Mouse (Mus musculus): ENCODE data around the gene Loxl4.

The Loxl4 gene

DNA sequence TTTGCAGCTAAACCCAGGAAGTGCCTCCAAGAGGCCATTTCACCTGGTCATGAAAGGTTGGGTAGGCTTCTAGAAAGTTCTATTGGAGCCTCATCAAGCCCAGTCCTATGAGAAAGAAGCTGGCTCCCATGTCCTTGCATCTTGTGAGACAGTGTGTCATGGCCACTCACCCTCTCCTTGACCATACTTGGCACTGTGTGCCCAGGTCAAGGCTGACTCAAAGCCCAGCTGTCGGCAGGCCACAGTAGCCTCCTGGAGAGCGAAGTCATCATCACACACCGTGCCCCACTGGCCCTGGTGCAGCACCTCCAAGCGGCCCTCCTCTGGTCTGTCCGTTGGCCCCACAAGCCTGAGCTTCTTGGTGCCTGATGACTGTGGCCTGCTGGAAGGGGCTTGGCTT is 4.5 kb downstream of the Loxl4 start:
- no peak for DNase-seq (ENCODE audit: low spot score in 2 of 2)

DNA sequence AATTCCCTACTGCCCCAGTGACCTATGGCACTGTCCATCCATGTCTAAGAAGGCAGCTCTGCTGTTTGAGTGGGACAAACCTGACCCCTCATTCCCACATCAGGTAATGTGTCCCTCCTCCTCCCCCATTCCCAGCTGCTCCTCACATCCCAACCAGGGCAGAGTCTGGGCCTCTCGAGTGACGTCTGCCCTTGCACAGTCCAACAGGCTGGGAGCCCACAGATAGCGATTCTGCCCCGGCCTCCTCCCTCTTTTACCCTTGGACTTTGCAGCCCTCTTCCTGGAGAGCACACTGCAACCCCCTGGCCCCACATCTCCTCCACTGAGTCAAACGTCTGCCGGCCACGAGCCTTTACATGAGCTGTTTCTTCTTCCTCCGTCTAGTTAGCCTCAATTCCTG is 10.0 kb downstream of the Loxl4 start:
- DNase-seq (ENCODE audit: low spot score in 2 of 2) = no peak

DNA sequence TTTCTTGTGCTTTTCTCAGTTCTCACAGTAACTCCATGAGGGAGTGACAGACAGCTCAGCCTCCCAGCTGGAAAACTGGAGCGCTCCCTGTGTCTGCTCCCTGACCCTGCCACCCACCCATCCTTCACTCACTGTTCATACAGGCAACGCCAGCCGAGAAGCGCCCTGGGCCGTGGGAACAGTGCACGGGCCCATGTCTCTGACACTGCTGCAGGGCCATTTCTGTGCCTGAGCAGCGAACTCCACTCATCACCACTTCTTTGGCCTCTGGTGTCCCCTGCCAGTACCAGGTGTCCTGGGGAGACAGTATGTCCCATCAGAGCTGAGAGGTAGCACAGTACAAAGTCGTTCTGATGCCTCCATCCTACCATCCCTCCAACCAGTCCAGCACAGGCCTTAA is 10.6 kb downstream of the Loxl4 start:
- DNase-seq (ENCODE audit: low spot score in 2 of 2) = no peak

DNA sequence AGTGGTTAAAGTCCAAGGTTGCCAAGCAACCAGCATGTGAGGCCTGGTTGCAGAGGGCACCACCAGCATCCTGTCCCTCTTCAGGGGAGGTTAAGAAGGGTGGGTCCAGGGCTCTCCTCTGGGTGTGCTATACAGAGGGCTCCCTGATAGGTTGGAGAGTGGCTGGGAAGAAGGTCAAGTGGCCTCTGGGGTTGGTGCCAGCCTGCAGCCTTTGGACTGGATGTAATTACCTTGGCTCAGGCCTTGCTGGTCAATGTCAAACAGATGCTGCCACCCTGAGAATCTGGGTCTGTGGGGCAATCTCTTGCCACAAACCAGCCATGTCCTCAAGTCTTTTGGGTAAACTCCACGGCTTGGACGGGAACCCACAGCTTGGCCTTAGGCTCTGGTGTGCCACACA is 11.2 kb downstream of the Loxl4 start:
- no peak for DNase-seq (ENCODE audit: low spot score in 2 of 2)

DNA sequence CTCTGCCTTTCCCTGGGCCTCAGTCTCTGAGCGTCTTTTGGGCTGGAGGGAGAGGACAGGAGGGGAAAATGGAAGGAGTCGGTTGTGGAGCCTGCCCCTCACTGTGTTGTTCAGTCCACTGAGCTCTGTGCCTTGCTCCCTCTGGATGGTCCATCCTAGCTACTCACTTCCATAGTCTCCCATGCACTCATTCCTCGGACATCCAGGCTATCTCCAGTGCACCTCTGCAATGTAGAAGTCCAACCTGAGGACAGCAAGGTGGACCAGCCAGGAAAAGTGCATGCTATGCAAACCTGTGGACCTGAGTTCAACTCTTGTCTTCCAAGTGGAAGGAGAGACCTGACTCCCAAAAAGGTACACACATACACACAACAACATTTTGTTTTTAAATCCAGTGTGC is 12.0 kb downstream of the Loxl4 start:
- no peak for DNase-seq (ENCODE audit: low spot score in 2 of 2)

DNA sequence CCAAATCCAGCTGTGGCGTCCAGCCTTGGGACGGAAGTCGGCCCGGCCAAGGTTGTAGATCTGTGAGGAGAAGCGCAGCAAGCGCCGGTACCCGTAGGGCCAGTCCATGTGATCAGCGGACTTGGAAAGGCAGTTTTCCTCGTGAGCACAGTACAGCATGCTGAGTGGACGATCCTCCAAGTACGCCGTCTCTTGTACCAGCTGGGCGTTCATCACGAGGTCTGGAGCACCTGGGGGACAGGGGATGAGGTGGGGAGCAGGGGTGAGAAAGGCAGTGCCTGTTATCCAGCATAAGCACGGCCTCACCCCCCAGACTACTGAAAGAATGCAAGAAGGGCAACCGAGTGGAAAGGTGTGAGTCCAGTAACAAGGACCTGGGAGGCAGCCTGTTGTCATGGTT is 12.7 kb downstream of the Loxl4 start:
- no peak for DNase-seq (ENCODE audit: low spot score in 2 of 2)

DNA sequence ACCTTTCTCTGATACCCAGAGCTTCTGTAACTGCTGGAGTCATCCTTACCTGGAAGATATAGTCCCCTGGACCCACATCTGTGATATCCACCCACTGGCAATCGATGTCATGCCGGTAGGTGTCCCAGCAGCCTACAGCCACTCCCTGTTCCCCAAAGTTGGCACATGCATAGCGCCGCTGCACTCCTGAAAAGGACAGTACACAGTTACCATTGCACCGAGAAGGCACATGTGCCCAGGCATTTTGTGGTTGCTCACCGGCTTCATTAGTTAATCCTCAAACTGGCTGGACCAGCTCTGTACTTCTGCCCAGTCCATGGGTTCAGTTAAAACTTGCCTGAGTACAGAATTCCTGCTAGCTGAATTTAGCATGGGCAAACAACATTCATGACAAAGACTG is 14.7 kb downstream of the Loxl4 start:
- DNase-seq (ENCODE audit: low spot score in 2 of 2) = no peak

DNA sequence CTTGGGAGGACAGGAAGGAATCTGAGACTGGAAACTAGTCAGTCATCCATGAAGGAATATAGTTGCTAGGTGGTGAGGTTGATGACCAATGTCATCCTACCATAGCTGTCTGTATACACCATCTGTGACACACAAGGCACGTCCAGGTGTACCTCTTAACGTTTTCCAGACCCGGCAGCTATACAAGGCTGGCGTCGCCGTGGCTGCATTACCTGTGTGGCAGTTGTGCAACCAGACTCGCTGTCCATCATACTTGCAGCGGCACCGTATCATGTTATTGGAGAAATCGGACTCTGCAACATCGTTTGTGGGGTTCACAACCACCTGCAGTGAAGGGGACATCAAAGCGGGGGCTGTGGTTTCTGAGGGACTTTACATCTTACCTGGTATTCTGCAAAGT is 15.3 kb downstream of the Loxl4 start:
- DNase-seq (ENCODE audit: low spot score in 2 of 2) = no peak

DNA sequence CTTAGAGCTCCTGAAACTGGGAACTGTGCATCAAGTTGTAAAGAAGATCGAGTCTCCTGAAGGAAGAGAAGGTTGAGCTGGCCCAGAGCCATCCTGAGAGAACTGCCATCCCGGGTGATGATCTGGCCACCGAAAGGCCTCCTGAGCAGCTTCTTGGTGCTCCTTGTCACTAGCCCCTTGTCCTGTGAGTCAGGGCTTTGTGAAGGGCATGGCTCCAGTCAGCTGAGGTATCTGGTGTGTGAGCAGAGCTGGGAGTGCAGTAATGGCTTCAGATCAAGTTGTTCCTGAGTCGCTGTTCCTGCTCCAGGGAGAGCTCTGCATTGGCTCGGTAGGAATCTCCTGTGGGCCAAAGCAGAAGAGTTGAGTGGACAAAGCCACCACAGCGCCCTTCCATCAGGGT is 17.5 kb downstream of the Loxl4 start:
- no peak for DNase-seq (ENCODE audit: low spot score in 2 of 2)

DNA sequence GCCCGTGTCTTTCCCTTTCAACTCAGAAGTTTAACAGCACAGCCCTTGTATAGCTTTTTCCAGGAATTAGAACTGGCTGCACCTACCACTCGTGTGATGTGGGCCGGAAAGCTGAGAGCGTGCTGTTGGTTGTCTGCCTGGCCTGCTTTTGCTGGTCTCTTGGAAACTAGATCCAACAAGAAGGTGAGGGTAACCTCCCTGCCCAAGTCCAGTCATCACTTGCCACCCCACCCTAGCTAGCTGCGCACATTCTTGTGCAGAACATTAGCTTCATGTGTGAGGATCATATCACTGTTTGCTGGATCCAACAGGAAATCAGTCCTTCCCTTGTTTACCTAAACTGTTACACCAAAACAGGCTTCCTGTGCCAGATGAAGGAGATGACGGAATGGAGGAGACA is 19.2 kb downstream of the Loxl4 start:
- no peak for DNase-seq (ENCODE audit: low spot score in 2 of 2)

DNA sequence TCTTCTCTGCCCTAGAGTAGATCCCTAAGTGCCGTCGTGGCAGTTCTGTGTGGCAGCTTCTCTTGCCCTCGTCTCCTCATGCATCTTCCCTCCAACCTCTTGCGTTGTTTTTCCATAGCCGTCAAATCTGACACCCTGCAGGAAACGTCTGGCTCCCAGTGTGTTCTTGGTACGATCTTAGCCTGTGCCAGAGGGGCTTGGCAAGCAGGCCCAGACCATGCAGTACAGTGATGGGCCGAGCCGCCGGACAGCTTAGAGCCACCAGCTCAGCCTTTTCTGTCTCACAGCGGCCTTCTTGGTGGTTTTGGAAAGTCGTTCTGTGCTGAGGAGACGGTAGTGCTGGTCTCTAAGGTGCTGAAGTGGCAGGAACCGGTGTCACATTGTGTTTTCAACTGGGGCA is 21.1 kb downstream of the Loxl4 start:
- DNase-seq (ENCODE audit: low spot score in 2 of 2) = no peak

DNA sequence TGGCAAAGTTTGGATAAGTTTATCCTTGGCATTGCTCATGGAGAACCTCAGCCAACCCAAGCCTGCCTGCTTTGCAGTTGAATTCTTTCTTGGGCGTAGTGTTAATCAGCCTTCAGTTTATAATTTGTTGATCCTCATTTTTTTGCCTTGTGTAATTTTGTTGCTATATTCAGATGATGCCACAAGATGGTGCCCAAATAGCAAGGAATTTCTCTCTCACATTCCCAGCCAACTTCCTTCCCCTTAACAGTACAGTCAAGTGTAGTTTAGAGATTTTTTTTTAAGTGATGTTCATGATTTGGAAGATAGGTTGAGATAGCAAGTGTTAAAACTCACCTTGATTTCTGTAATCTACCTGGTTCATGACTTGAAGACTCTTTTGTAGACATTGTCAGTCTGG is 23.4 kb downstream of the Loxl4 start:
- DNase-seq (ENCODE audit: low spot score in 2 of 2) = no peak

DNA sequence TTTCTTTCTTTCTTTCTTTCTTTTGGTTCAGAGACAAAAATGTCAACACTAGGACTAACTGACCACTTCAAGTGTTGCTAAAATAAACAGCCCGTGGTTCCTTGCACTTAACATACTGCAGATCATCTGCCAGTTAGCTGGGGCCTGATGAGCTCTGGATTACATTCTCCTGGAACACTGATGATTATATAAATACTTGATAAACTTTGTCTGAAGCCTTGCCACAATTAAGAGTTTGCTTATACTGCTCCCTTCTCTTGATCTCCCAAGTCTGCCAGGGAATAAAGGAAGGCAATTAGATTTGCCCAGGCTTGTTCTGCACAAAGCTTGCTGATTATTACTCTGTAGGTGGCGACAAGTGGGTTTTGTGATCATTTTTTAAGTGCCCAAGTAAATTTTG is 24.9 kb downstream of the Loxl4 start:
- DNase-seq (ENCODE audit: low spot score in 2 of 2) = no peak

DNA sequence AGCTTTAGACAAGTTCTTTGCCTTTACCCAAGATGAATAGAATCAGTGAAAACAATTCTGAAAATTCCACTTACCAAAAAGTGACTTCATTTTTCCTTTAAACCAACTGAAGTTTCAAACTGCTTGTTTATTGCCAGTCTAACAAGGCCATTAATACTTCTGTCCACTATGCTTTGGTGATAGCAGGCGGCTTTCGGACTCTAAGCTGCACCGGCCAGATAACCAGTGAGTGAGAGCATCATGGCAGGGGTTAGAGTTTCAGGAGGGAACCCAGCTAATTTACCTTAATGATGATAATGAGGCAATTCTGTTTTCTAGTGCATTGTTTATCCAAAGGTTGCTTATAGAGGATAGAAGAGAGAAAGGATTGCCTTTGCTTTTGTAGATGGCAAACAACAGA is 28.4 kb downstream of the Loxl4 start:
- no peak for DNase-seq (ENCODE audit: low spot score in 2 of 2)

DNA sequence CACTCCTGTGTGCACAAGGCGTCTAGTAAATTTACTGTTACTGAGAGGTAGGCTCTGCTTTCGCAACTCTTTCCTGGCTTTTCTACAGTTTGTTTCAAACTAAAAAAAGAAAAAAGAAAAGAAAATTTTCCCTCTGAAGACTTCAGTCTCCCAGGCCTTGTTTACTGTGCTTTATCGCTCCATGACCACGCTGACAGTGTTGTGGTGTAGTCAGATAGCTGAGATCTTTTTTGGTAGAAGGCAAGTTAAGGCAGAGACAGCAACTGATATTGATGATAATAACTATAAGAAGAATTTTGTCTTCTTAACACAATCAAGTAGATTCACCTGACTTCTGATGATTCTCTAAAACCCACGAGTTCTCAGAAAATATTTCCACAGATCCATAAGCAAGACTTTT is 28.9 kb downstream of the Loxl4 start:
- DNase-seq (ENCODE audit: low spot score in 2 of 2) = no peak

DNA sequence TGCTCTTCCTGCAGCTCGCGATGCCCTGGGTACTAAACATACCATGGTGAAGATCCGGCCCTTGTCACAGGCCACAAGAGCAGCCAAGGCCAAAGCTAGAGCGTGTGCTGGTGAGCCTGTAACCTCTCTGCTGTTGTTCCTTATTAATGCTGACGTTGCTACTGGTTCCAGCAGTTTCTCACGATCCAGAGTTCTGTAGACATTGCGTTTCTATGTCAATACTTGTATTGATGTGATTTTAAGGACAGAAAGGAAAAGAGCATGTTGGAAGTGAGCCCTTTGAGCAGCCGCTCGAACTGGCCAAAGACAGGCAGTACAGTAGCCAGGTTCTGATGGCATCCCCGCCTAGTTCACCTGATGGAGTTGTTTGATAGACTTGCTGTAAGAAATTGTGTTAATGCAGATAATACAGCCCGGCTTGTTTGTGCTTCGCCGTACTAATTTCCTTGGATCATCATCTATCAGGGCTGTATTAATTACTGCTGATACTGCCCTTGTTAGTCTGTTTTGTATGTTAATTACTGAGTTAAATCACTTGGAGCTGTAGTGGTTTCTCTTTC is 29.7 kb downstream of the Loxl4 start:
- no peak for DNase-seq (ENCODE audit: low spot score in 2 of 2)

DNA sequence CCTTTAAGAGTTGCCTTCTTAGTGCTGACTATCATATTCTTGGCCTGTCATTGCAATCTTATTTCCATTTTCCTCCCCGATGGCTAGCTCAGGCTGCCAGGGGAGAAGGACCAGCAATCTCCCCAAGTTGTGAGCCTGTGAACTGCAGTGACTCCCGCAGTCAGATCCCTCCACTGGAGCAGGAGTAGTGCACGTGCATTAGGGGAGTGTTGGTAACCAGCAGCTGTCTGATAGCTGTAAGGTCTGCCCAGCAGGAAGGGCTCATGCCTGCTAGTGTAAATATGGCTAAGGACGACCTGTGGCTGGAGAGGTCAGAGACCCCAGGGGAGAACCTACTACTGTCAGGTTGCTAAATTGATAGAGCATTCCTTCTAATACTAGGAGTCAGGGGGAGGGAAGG is 31.9 kb downstream of the Loxl4 start:
- no peak for DNase-seq (ENCODE audit: low spot score in 2 of 2)

DNA sequence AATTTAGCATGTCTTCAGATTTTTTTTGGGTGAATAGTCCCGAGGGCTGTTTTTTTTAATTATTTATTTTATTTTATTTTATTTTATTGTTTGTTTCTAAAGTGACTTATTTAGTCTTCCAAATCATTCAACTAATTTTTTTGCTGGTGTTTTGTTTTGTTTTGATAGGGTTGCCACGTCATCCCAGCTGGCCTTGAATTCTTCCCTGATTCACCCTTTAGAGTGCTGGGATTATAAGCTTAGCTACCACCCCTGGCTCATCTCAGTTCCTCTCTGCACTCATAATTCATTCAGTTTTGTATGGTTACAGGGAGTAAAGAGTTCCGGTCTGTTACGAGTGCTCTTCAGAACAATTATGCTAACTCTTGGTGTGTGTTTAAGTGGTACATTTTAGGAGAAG is 34.0 kb downstream of the Loxl4 start:
- DNase-seq (ENCODE audit: low spot score in 2 of 2) = no peak

DNA sequence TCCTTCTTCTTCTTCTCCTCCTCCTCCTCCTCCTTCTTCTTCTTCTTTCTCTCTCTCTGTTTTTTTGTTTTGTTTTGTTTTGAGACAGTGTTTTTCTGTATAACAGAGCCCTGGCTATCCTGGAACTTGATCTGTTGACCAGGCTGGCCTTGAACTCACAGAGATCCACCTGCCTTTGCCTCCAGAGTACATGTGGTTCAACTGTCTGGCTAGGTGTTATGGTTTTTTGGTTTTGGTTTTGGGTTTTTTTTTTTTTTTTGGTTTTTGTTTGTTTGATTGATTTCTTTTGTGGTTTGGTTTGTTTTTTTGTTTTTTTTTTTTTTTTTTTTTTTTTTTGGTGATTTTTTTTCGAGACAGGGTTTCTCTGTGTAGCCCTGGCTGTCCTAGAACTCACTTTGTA is 35.8 kb downstream of the Loxl4 start:
- DNase-seq (ENCODE audit: low spot score in 2 of 2) = no peak

DNA sequence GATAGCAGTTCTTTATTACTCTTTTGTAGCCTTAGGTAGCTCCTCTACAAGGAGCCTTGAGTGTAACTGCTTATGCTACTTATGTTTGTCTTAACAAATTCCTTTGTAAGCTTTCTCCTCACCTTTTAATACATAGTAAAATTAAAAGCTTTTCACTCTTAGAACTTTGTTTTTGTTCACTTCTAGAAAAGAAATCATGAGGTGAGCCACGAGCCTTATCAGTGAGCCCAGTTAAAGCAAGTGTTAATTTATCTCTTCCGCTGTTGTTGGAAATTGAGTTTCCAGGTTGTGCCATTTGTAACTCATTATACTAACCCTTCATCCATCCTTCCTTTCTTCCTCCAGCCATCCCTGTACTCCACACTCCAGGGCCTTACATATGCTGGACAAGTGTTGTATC is 37.3 kb downstream of the Loxl4 start:
- no peak for DNase-seq (ENCODE audit: low spot score in 2 of 2)

DNA sequence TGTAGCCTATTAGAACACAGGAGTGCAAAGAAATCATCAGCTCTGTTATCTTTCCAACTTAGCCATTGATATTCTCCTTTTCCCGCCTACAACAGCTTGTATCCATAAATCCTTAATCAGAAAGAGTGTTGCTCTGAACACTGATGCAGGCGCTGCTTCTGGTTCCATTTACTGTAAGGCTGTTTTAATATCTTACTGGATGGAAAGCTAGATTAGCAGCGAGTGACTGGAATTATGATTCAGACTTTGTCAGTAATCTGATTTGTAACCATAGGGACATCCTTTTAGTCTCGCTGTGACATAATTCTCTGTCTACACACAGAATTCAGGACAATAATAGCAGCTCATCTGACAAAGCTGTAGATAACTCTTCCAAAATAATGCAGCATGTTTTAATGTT is 41.3 kb downstream of the Loxl4 start:
- DNase-seq (ENCODE audit: low spot score in 2 of 2) = no peak

DNA sequence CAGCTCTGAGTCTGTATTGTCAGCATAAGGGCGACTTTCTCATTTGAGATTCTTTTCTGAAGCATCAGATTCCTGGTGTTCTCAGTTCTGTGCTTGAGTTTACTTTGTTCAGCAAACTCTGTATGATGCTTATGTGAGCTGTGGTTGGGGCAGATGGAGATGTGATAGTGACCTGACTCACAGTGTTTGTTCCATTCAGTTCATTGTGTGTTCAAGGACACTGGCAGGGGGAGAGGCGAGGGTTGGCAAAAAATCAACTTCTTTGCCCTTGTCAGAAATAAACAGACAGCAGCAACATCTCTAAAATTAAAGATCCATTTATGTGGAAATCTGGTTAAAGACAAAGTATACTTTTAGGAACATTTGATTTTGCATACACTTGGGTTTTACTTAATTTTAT is 43.5 kb downstream of the Loxl4 start:
- DNase-seq (ENCODE audit: low spot score in 2 of 2) = no peak

DNA sequence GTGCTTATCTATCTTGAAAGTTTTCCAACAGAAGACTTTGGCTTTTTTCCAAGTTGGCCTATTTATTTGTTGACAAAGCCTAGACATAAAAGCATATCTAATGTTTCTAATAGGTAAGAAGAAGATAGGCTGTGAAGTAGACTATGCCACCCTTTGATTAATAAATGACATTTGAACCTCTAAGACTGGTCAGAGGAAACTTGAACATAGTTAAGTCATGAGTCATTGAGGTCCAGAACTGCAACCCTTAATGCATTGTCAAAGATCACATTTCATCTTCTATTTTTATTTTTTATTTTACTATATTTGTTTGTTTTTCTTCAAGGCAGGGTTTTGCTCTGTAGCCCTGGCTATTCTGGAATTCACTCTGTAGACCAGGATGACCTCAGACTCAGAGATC is 45.6 kb downstream of the Loxl4 start:
- no peak for DNase-seq (ENCODE audit: low spot score in 2 of 2)

DNA sequence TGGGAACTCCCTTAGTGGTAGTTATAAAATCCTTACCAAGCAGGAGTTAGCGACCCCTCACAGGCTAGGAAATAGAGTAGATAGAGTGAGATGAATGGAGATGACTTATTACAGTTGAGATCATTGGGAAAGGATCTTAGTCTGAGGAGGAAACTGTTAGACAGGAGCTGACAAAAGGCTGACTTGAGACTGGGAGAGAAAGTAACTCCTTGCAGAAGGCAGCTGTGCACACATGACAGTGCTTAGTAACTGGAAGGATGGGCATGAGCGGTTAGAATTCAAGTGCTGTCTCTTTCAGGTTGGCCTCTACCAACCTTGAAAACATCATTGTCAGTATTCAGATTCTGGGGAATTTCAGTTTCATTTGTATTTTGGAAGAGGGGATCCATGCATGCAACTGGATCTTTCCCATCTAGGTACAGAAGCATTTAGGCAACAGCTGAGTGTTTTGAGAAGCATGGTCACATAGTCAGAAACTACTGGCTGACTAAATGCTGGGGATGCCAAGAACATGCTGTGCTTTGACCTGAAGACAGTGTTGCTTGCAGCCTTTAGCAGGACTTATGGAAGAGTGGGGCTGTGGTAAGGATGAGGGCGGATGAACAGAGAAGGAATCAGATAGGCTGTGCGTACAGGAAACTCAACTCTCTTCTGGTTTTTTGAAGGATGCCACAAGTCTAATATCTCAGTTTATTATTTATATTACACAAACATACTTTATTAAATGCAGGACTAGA is 46.2 kb downstream of the Loxl4 start:
- DNase-seq (ENCODE audit: low spot score in 2 of 2) = no peak
